Mouse (Mus musculus) MEL (cell line): ENCODE data around the gene Vps53. TPM values are rescaled to one million over a fixed set of nuclear protein-coding genes. Genes with fewer than 3 reads are reported as not detected.

Experiments used
- DNase-seq: peaks from one replicate; pipeline ENCODE4 v3.0.0; 2011; ENCODE audit warnings: low read depth, low spot score
- H3K27ac ChIP-seq: 2 replicates; pipeline ENCODE4 v1.5.1; 2012; ENCODE audit warnings: low read depth, mild to moderate bottlenecking, control low read depth, low read length, moderate library complexity; ENCODE audit not compliant: control insufficient read depth
- H3K27me3 ChIP-seq, 2 experiments: fragments of 150-350 bp in 1 of 2; sonication (generic) in 1 of 2; 2 replicates each; pipeline ENCODE4 v1.6.1; 2012; ENCODE audit warnings: low read length in 2 of 2, mild to moderate bottlenecking in 2 of 2, improper control_type of control experiment in 1 of 2, moderate library complexity in 1 of 2; ENCODE audit not compliant: insufficient read depth in 2 of 2, control insufficient read depth in 1 of 2
- H3K36me3 ChIP-seq, 2 experiments: 2 replicates each; pipeline ENCODE4 v1.6.1; 2012 to 2014; ENCODE audit warnings: low read length in 2 of 2, improper control_type of control experiment in 1 of 2, inconsistent platforms in 1 of 2, mild to moderate bottlenecking in 1 of 2; ENCODE audit not compliant: insufficient read depth in 2 of 2, control insufficient read depth in 1 of 2
- H3K4me1 ChIP-seq, 2 experiments: fragments of 150-350 bp in 1 of 2; sonication (generic) in 1 of 2; 2 replicates each; pipeline ENCODE4 v1.6.1; 2012; ENCODE audit warnings: low read length in 2 of 2, improper control_type of control experiment in 1 of 2, mild to moderate bottlenecking in 1 of 2; ENCODE audit not compliant: insufficient read depth in 2 of 2, control insufficient read depth in 1 of 2
- H3K4me3 ChIP-seq, 2 experiments: fragments of 150-350 bp in 1 of 2; sonication (generic) in 1 of 2; 2 replicates each; pipeline ENCODE4 v1.5.1; 2012; ENCODE audit warnings: low read depth in 2 of 2, low read length in 2 of 2, mild to moderate bottlenecking in 2 of 2, moderate library complexity in 2 of 2, control low read depth in 1 of 2, improper control_type of control experiment in 1 of 2; ENCODE audit not compliant: control insufficient read depth in 1 of 2, insufficient read depth in 1 of 2
- H3K79me2 ChIP-seq: 2 replicates; pipeline ENCODE4 v1.6.1; 2012; ENCODE audit warnings: mild to moderate bottlenecking, low read length, moderate library complexity; ENCODE audit not compliant: control insufficient read depth, poor library complexity, insufficient read depth
- H3K9ac ChIP-seq: 2 replicates; pipeline ENCODE4 v1.6.1; 2012; ENCODE audit warnings: low read depth, mild to moderate bottlenecking, control low read depth, low read length, moderate library complexity; ENCODE audit not compliant: control insufficient read depth, poor library complexity, severe bottlenecking
- H3K9me3 ChIP-seq: fragments of 150-350 bp; sonication (generic); replicated peaks from 2 replicates; pipeline ENCODE4 v1.6.1; 2012; ENCODE audit warnings: mild to moderate bottlenecking, low read length, improper control_type of control experiment, moderate library complexity; ENCODE audit not compliant: insufficient read depth
- CHD1 ChIP-seq: IDR thresholded peaks from 2 replicates; pipeline ENCODE4 v1.6.1; 2012; ENCODE audit warnings: low read depth, mild to moderate bottlenecking, inconsistent platforms, low read length, improper control_type of control experiment
- CHD2 ChIP-seq: IDR thresholded peaks from 2 replicates; pipeline ENCODE4 v1.6.1; 2011; ENCODE audit warnings: low read length, improper control_type of control experiment
- CTCF ChIP-seq, 3 experiments: IDR thresholded peaks in 2 of 3; conservative IDR thresholded peaks in 1 of 3; 2 replicates each; pipeline ENCODE4 v1.5.1; 2011 to 2012; ENCODE audit warnings: low read length in 3 of 3, low read depth in 2 of 3, mild to moderate bottlenecking in 2 of 3, improper control_type of control experiment in 1 of 3, inconsistent platforms in 1 of 3, mixed read lengths in 1 of 3, moderate library complexity in 1 of 3; ENCODE audit not compliant: control insufficient read depth in 1 of 3, insufficient read depth in 1 of 3, poor library complexity in 1 of 3, severe bottlenecking in 1 of 3
- ELF1 ChIP-seq: IDR thresholded peaks from 2 replicates; pipeline ENCODE4 v1.6.1; 2014; ENCODE audit warnings: low read depth, mild to moderate bottlenecking, inconsistent platforms, low read length, improper control_type of control experiment, moderate library complexity
- EP300 ChIP-seq, 2 experiments: IDR thresholded peaks; 2 replicates each; pipeline ENCODE4 v1.6.1; 2011; ENCODE audit warnings: improper control_type of control experiment in 2 of 2, low read length in 2 of 2, low read depth in 1 of 2, mild to moderate bottlenecking in 1 of 2
- GABPA ChIP-seq: IDR thresholded peaks from 2 replicates; pipeline ENCODE4 v1.6.1; 2012; ENCODE audit warnings: low read depth, mild to moderate bottlenecking, inconsistent platforms, low read length, improper control_type of control experiment, moderate library complexity
- HCFC1 ChIP-seq: IDR thresholded peaks from 2 replicates; pipeline ENCODE4 v1.6.1; 2012; ENCODE audit warnings: low read depth, mild to moderate bottlenecking, inconsistent platforms, low read length, improper control_type of control experiment, moderate library complexity
- JUND ChIP-seq: IDR thresholded peaks from 2 replicates; pipeline ENCODE4 v1.6.1; 2011; ENCODE audit warnings: low read depth, mild to moderate bottlenecking, improper control_type of control experiment, low read length
- KAT2A ChIP-seq: conservative IDR thresholded peaks from 2 replicates; pipeline ENCODE4 v1.6.1; 2012; ENCODE audit warnings: low read depth, low read length, improper control_type of control experiment, inconsistent platforms
- MAX ChIP-seq: IDR thresholded peaks from 2 replicates; pipeline ENCODE4 v1.6.1; 2011; ENCODE audit warnings: low read length, improper control_type of control experiment
- MAZ ChIP-seq: IDR thresholded peaks from 2 replicates; pipeline ENCODE4 v1.6.1; 2012; ENCODE audit warnings: low read depth, mild to moderate bottlenecking, inconsistent platforms, low read length, improper control_type of control experiment
- MEF2A ChIP-seq: IDR thresholded peaks from 2 replicates; pipeline ENCODE4 v1.6.1; 2014; ENCODE audit warnings: low read depth, mild to moderate bottlenecking, inconsistent platforms, low read length, improper control_type of control experiment; ENCODE audit not compliant: poor library complexity, insufficient replicate concordance, severe bottlenecking; ENCODE audit errors: extremely low read depth
- MXI1 ChIP-seq: IDR thresholded peaks from 2 replicates; pipeline ENCODE4 v1.6.1; 2011; ENCODE audit warnings: mild to moderate bottlenecking, low read depth, low read length, improper control_type of control experiment
- MYB ChIP-seq: IDR thresholded peaks from 2 replicates; pipeline ENCODE4 v1.6.1; 2011; ENCODE audit warnings: mild to moderate bottlenecking, low read depth, low read length, improper control_type of control experiment
- NELFE ChIP-seq: IDR thresholded peaks from 2 replicates; pipeline ENCODE4 v1.6.1; 2011; ENCODE audit warnings: low read depth, low read length, improper control_type of control experiment
- POLR2A ChIP-seq, 2 experiments: IDR thresholded peaks; 2 replicates each; pipeline ENCODE4 v1.6.1; 2011 to 2012; ENCODE audit warnings: low read length in 2 of 2, mild to moderate bottlenecking in 2 of 2, control low read depth in 1 of 2, improper control_type of control experiment in 1 of 2, low read depth in 1 of 2, moderate library complexity in 1 of 2; ENCODE audit not compliant: control insufficient read depth in 1 of 2, insufficient read depth in 1 of 2, poor library complexity in 1 of 2
- POLR2AphosphoS2 ChIP-seq: IDR thresholded peaks from 2 replicates; pipeline ENCODE4 v1.6.1; 2011; ENCODE audit warnings: low read length, improper control_type of control experiment
- POLR2AphosphoS5 ChIP-seq: IDR thresholded peaks from 2 replicates; pipeline ENCODE4 v1.6.1; 2012; ENCODE audit warnings: low read depth, borderline replicate concordance, mild to moderate bottlenecking, inconsistent platforms, low read length, moderate library complexity, mixed read lengths
- RAD21 ChIP-seq: IDR thresholded peaks from 2 replicates; pipeline ENCODE4 v1.6.1; 2011; ENCODE audit warnings: mild to moderate bottlenecking, low read depth, low read length, improper control_type of control experiment
- TAL1 ChIP-seq: IDR thresholded peaks from 2 replicates; pipeline ENCODE4 v1.6.1; 2012; ENCODE audit warnings: mild to moderate bottlenecking, inconsistent platforms, low read length, moderate library complexity, mixed read lengths
- UBTF ChIP-seq: IDR thresholded peaks from 2 replicates; pipeline ENCODE4 v1.6.1; 2012; ENCODE audit warnings: low read depth, mild to moderate bottlenecking, inconsistent platforms, low read length, improper control_type of control experiment, moderate library complexity, borderline replicate concordance; ENCODE audit not compliant: insufficient read depth
- USF2 ChIP-seq, 2 experiments: IDR thresholded peaks; 2 replicates each; pipeline ENCODE4 v1.6.1; 2011 to 2012; ENCODE audit warnings: improper control_type of control experiment in 2 of 2, low read length in 2 of 2, borderline replicate concordance in 1 of 2, inconsistent platforms in 1 of 2, low read depth in 1 of 2, mild to moderate bottlenecking in 1 of 2; ENCODE audit not compliant: insufficient read depth in 1 of 2
- ZC3H11A ChIP-seq: IDR thresholded peaks from 2 replicates; pipeline ENCODE4 v1.6.1; 2012; ENCODE audit warnings: low read depth, mild to moderate bottlenecking, inconsistent platforms, low read length, improper control_type of control experiment
- ZKSCAN1 ChIP-seq: IDR thresholded peaks from 2 replicates; pipeline ENCODE4 v1.6.1; 2012; ENCODE audit warnings: low read depth, mild to moderate bottlenecking, inconsistent platforms, low read length, improper control_type of control experiment, moderate library complexity
- ZMIZ1 ChIP-seq: IDR thresholded peaks from 2 replicates; pipeline ENCODE4 v1.6.1; 2012; ENCODE audit warnings: low read depth, mild to moderate bottlenecking, inconsistent platforms, low read length, improper control_type of control experiment, moderate library complexity
- ZNF384 ChIP-seq: IDR thresholded peaks from 2 replicates; pipeline ENCODE4 v1.6.1; 2012; ENCODE audit warnings: low read depth, mild to moderate bottlenecking, inconsistent platforms, low read length, improper control_type of control experiment
- polyA plus RNA-seq, 2 experiments: library from polyadenylated mRNA; stranded (reverse) in 1 of 2; unstranded in 1 of 2; fragments of >175 nt in 1 of 2; fragments of >200 nt in 1 of 2; gene quantifications; 2 replicates each; pipeline versions ENCODE4 v1.2.1 to v1.2.4; 2012; ENCODE audit warnings: low replicate concordance in 2 of 2, low read depth in 1 of 2; ENCODE audit not compliant: insufficient read length in 2 of 2, insufficient read depth in 1 of 2, missing spikeins in 1 of 2
- total RNA-seq: library from RNA; depleted of rRNA; stranded (reverse); fragments of 300-350 nt; gene quantifications from 2 replicates; pipeline ENCODE4 v1.2.3, GENCODE M21; 2012

The Vps53 gene
- total and polyA plus RNA-seq, 3 experiments: 38.4 to 50.4 TPM; not detected in 1

- Histone ChIP-seq H3K27ac (no peak overlapping the region), H3K4me1 (peaks cover 14 to 15% of the 10 kb centered on the region in 2 experiments), H3K4me3 (no peak overlapping the region), H3K79me2 (no peaks in the 10 kb centered on the region), H3K9ac (no peak overlapping the region), H3K27me3 (no peaks in the 10 kb centered on the region), H3K9me3 (no peaks in the 10 kb centered on the region), H3K36me3 (peaks cover 0 to 16% of the 10 kb centered on the region in 2 experiments; a peak in 2 of 4 replicates)
- TF ChIP-seq POLR2AphosphoS5: no peak
- TF ChIP-seq RAD21: no peak
- TF ChIP-seq CTCF (IDR thresholded peaks at IDR 0.05 in 2 of 3, conservative IDR thresholded peaks at IDR 0.05 in 1 of 3; ENCODE audit: control insufficient read depth in 1 of 3, insufficient read depth in 1 of 3, low read depth in 2 of 3, low read length in 3 of 3, poor library complexity in 1 of 3, severe bottlenecking in 1 of 3): no peak
- no peak for TF ChIP-seq EP300 (IDR thresholded peaks at IDR 0.05; ENCODE audit: low read depth in 1 of 2, low read length in 2 of 2)
- no peak for TF ChIP-seq HCFC1
- no peak for TF ChIP-seq ZKSCAN1
- no peak for TF ChIP-seq UBTF
- TF ChIP-seq CHD2: no peak
- TF ChIP-seq GABPA: no peak
- no peak for TF ChIP-seq POLR2A (IDR thresholded peaks at IDR 0.05; ENCODE audit: control insufficient read depth in 1 of 2, insufficient read depth in 1 of 2, low read depth in 1 of 2, low read length in 2 of 2, poor library complexity in 1 of 2)
- TF ChIP-seq NELFE: no peak
- no peak for TF ChIP-seq ZNF384
- no peak for TF ChIP-seq USF2 (IDR thresholded peaks at IDR 0.05; ENCODE audit: borderline replicate concordance in 1 of 2, insufficient read depth in 1 of 2, low read depth in 1 of 2, low read length in 2 of 2)
- TF ChIP-seq ZC3H11A: no peak
- no peak for TF ChIP-seq MYB
- no peak for TF ChIP-seq KAT2A
- no peak for TF ChIP-seq CHD1
- TF ChIP-seq MAZ: no peak
- TF ChIP-seq ELF1: no peak
- no peak for TF ChIP-seq POLR2AphosphoS2
- DNase-seq: no peak
Measured at GRCm38 (mm10) chr11:76081048-76081640, 98.3 kb downstream of the Vps53 start.

GRCm38 (mm10) chr11:76080293-76080692, 99.2 kb downstream of the Vps53 start:
- H3K36me3 ChIP-seq: peaks cover 0 to 11% of the 10 kb centered on the region in 2 experiments; a peak in 2 of 4 replicates
- no peak overlapping the region for H3K27ac ChIP-seq
- TF ChIP-seq TAL1 (no peak), ZMIZ1 (no peak), MYB (no peak), JUND (no peak), MAZ (no peak), MEF2A (no peak), MAX (no peak), CHD1 (no peak), GABPA (no peak), ZKSCAN1 (no peak), MXI1 (no peak)

More at GRCm38 (mm10) chr11:76080293-76080692, 99.2 kb downstream of the Vps53 start:
- no peak overlapping the region for H3K4me3 ChIP-seq
- H3K4me1 ChIP-seq: peaks cover 9 to 11% of the 10 kb centered on the region in 2 experiments
- no peaks in the 10 kb centered on the region for H3K27me3 ChIP-seq
- H3K9ac ChIP-seq: no peak overlapping the region
- DNase-seq: no peak
- no peaks in the 10 kb centered on the region for H3K79me2 ChIP-seq
- H3K9me3 ChIP-seq: no peaks in the 10 kb centered on the region
